Mouse (Mus musculus): ENCODE measurements at regions not wholly inside any gene's neighbourhood (a gene's known extent, or its start where the extent isn't known, plus 50 kb on each side); places are given as distances from the start of the nearest gene placed in this dataset.

GRCm38 (mm10) chr15:62994691-62995090 is 850.3 kb downstream of the Gsdmc2 start:
- no peaks in the 10 kb centered on the region for H3K27me3 ChIP-seq (ENCODE audit: control insufficient read depth, insufficient read depth, low read length)
- WGBS, result 80% methylated on average over 2 of the region's 2 CpGs
- no peak overlapping the region for H3K9ac ChIP-seq (ENCODE audit: low read length)
- H3K9me3 ChIP-seq (ENCODE audit: control insufficient read depth, low read length), result no peaks in the 10 kb centered on the region
- H3K4me2 ChIP-seq (ENCODE audit: low read depth, severe bottlenecking), result no peak overlapping the region
- ATAC-seq (ENCODE audit: insufficient number of reproducible peaks, low FRiP score, low TSS enrichment, low read depth) (no peak), DNase-seq (ENCODE audit: low spot score) (no peak)
- H3K4me1 ChIP-seq (ENCODE audit: control insufficient read depth, insufficient read depth, low read length), result no peaks in the 10 kb centered on the region
- H3K27ac ChIP-seq (replicated peaks; ENCODE audit: low read depth, low read length), result no peak overlapping the region
- H3K4me3 ChIP-seq (ENCODE audit: low read depth, low read length), result no peak overlapping the region
- H3K36me3 ChIP-seq (ENCODE audit: control insufficient read depth, insufficient read depth, low read length), result no peaks in the 10 kb centered on the region

GRCm38 (mm10) chr15:62986871-62987270 is 858.1 kb downstream of the Gsdmc2 start:
- 0 out of 2 replicates have a peak, but pooled peaks cover 3% of the 10 kb centered on the region for H3K4me1 ChIP-seq (ENCODE audit: control insufficient read depth, insufficient read depth, low read length)
- no peak overlapping the region for H3K27ac ChIP-seq (replicated peaks; ENCODE audit: low read depth, low read length)
- no peak overlapping the region for H3K4me3 ChIP-seq (ENCODE audit: low read depth, low read length)
- H3K36me3 ChIP-seq (ENCODE audit: control insufficient read depth, insufficient read depth, low read length), result no peaks in the 10 kb centered on the region
- no peak for ATAC-seq (ENCODE audit: insufficient number of reproducible peaks, low FRiP score, low TSS enrichment, low read depth)
- no peak overlapping the region for H3K9ac ChIP-seq (ENCODE audit: low read length)
- no peak overlapping the region for H3K4me2 ChIP-seq (ENCODE audit: low read depth, severe bottlenecking)
- H3K9me3 ChIP-seq (ENCODE audit: control insufficient read depth, low read length), result no peaks in the 10 kb centered on the region
- WGBS, result 86% methylated on average over 4 of the region's 4 CpGs
- DNase-seq (ENCODE audit: low spot score), result no peak
- H3K27me3 ChIP-seq (ENCODE audit: control insufficient read depth, insufficient read depth, low read length), result no peaks in the 10 kb centered on the region

- 79% methylated on average over 7 of the region's 7 CpGs for WGBS
- no peak for ATAC-seq (ENCODE audit: insufficient number of reproducible peaks, low FRiP score, low TSS enrichment, low read depth)
- Histone ChIP-seq H3K9me3 (ENCODE audit: control insufficient read depth, low read length) (no peaks in the 10 kb centered on the region), H3K4me2 (ENCODE audit: low read depth, severe bottlenecking) (no peak overlapping the region), H3K27ac (replicated peaks; ENCODE audit: low read depth, low read length) (no peak overlapping the region), H3K36me3 (ENCODE audit: control insufficient read depth, insufficient read depth, low read length) (no peaks in the 10 kb centered on the region), H3K4me3 (ENCODE audit: low read depth, low read length) (no peak overlapping the region), H3K4me1 (ENCODE audit: control insufficient read depth, insufficient read depth, low read length) (0 out of 2 replicates have a peak, but pooled peaks cover 3% of the 10 kb centered on the region), H3K27me3 (ENCODE audit: control insufficient read depth, insufficient read depth, low read length) (no peaks in the 10 kb centered on the region), H3K9ac (ENCODE audit: low read length) (no peak overlapping the region)
- DNase-seq (ENCODE audit: low spot score), result no peak
Observed at GRCm38 (mm10) chr15:62986147-62986546, 858.8 kb downstream of the Gsdmc2 start.

GRCm38 (mm10) chr15:62970566-62970965 is 874.4 kb downstream of the Gsdmc2 start:
- no peak for ATAC-seq (ENCODE audit: insufficient number of reproducible peaks, low FRiP score, low TSS enrichment, low read depth)
- WGBS, result 86% methylated on average over 2 of the region's 2 CpGs
- H3K9me3 ChIP-seq (ENCODE audit: control insufficient read depth, low read length), result no peaks in the 10 kb centered on the region

GRCm38 (mm10) chr15:62962681-62963080 is 882.3 kb downstream of the Gsdmc2 start:
- 85% methylated on average over 5 of the region's 5 CpGs for WGBS
- no peak overlapping the region for H3K9ac ChIP-seq (ENCODE audit: low read length)
- H3K4me2 ChIP-seq (ENCODE audit: low read depth, severe bottlenecking), result no peak overlapping the region
- no peaks in the 10 kb centered on the region for H3K4me1 ChIP-seq (ENCODE audit: control insufficient read depth, insufficient read depth, low read length)
- H3K4me3 ChIP-seq (ENCODE audit: low read depth, low read length), result no peak overlapping the region
- no peaks in the 10 kb centered on the region for H3K9me3 ChIP-seq (ENCODE audit: control insufficient read depth, low read length)
- ATAC-seq (ENCODE audit: insufficient number of reproducible peaks, low FRiP score, low TSS enrichment, low read depth) (no peak), DNase-seq (ENCODE audit: low spot score) (no peak)
- H3K36me3 ChIP-seq (ENCODE audit: control insufficient read depth, insufficient read depth, low read length), result no peaks in the 10 kb centered on the region
- no peak overlapping the region for H3K27ac ChIP-seq (replicated peaks; ENCODE audit: low read depth, low read length)
- H3K27me3 ChIP-seq (ENCODE audit: control insufficient read depth, insufficient read depth, low read length), result no peaks in the 10 kb centered on the region

More at GRCm38 (mm10) chr15:62970566-62970965, 874.4 kb downstream of the Gsdmc2 start:
- Histone ChIP-seq H3K4me3 (ENCODE audit: low read depth, low read length) (no peak overlapping the region), H3K36me3 (ENCODE audit: control insufficient read depth, insufficient read depth, low read length) (no peaks in the 10 kb centered on the region), H3K9ac (ENCODE audit: low read length) (no peak overlapping the region), H3K4me1 (ENCODE audit: control insufficient read depth, insufficient read depth, low read length) (no peaks in the 10 kb centered on the region), H3K4me2 (ENCODE audit: low read depth, severe bottlenecking) (no peak overlapping the region), H3K27me3 (ENCODE audit: control insufficient read depth, insufficient read depth, low read length) (no peaks in the 10 kb centered on the region), H3K27ac (replicated peaks; ENCODE audit: low read depth, low read length) (no peak overlapping the region)
- no peak for DNase-seq (ENCODE audit: low spot score)

- no peaks in the 10 kb centered on the region for H3K4me1 ChIP-seq (ENCODE audit: control insufficient read depth, insufficient read depth, low read length)
- no peak overlapping the region for H3K4me2 ChIP-seq (ENCODE audit: low read depth, severe bottlenecking)
- no peak overlapping the region for H3K4me3 ChIP-seq (ENCODE audit: low read depth, low read length)
- no peaks in the 10 kb centered on the region for H3K27me3 ChIP-seq (ENCODE audit: control insufficient read depth, insufficient read depth, low read length)
- ATAC-seq (ENCODE audit: insufficient number of reproducible peaks, low FRiP score, low TSS enrichment, low read depth), result no peak
- H3K9ac ChIP-seq (ENCODE audit: low read length), result no peak overlapping the region
- no peaks in the 10 kb centered on the region for H3K9me3 ChIP-seq (ENCODE audit: control insufficient read depth, low read length)
- DNase-seq (ENCODE audit: low spot score), result no peak
- WGBS, result 93% methylated on average over 1 of the region's 1 CpGs
- no peak overlapping the region for H3K27ac ChIP-seq (replicated peaks; ENCODE audit: low read depth, low read length)
- no peaks in the 10 kb centered on the region for H3K36me3 ChIP-seq (ENCODE audit: control insufficient read depth, insufficient read depth, low read length)
Observed at GRCm38 (mm10) chr15:62960623-62961022, 884.4 kb downstream of the Gsdmc2 start.

GRCm38 (mm10) chr15:62958506-62959330 is 886.3 kb downstream of the Gsdmc2 start:
- no peaks in the 10 kb centered on the region for H3K4me1 ChIP-seq (ENCODE audit: control insufficient read depth, insufficient read depth, low read length)
- WGBS, result 91% methylated on average over 2 of the region's 2 CpGs
- no peaks in the 10 kb centered on the region for H3K27me3 ChIP-seq (ENCODE audit: control insufficient read depth, insufficient read depth, low read length)
- no peak for ATAC-seq (ENCODE audit: insufficient number of reproducible peaks, low FRiP score, low TSS enrichment, low read depth)
- no peak overlapping the region for H3K4me3 ChIP-seq (ENCODE audit: low read depth, low read length)
- no peak for DNase-seq (ENCODE audit: low spot score)
- H3K9ac ChIP-seq (ENCODE audit: low read length), result no peak overlapping the region
- no peak overlapping the region for H3K27ac ChIP-seq (replicated peaks; ENCODE audit: low read depth, low read length)
- no peak overlapping the region for H3K4me2 ChIP-seq (ENCODE audit: low read depth, severe bottlenecking)
- no peaks in the 10 kb centered on the region for H3K9me3 ChIP-seq (ENCODE audit: control insufficient read depth, low read length)
- H3K36me3 ChIP-seq (ENCODE audit: control insufficient read depth, insufficient read depth, low read length), result no peaks in the 10 kb centered on the region

GRCm38 (mm10) chr15:62954889-62955288 is 890.1 kb downstream of the Gsdmc2 start:
- no peak for DNase-seq (ENCODE audit: low spot score)
- H3K36me3 ChIP-seq (ENCODE audit: control insufficient read depth, insufficient read depth, low read length), result no peaks in the 10 kb centered on the region
- no peak overlapping the region for H3K4me3 ChIP-seq (ENCODE audit: low read depth, low read length)
- no peak overlapping the region for H3K9ac ChIP-seq (ENCODE audit: low read length)
- no peak overlapping the region for H3K4me2 ChIP-seq (ENCODE audit: low read depth, severe bottlenecking)
- WGBS, result 89% methylated on average over 1 of the region's 1 CpGs
- H3K4me1 ChIP-seq (ENCODE audit: control insufficient read depth, insufficient read depth, low read length), result no peaks in the 10 kb centered on the region
- H3K27me3 ChIP-seq (ENCODE audit: control insufficient read depth, insufficient read depth, low read length), result no peaks in the 10 kb centered on the region
- no peak overlapping the region for H3K27ac ChIP-seq (replicated peaks; ENCODE audit: low read depth, low read length)
- ATAC-seq (ENCODE audit: insufficient number of reproducible peaks, low FRiP score, low TSS enrichment, low read depth), result no peak
- H3K9me3 ChIP-seq (ENCODE audit: control insufficient read depth, low read length), result no peaks in the 10 kb centered on the region
